Mouse (Mus musculus): ENCODE data around the gene Aldh3a2. TPM values are rescaled to one million over a fixed set of nuclear protein-coding genes. Genes with fewer than 3 reads are reported as not detected.
"Not testable (repeated sequence)": the region's sequence is repeated elsewhere in the genome, so short reads cannot be mapped to it uniquely, and the experiment has no call there.

Aldh3a2 gene
- 10 to 100 TPM; 32.0 to 39.0 TPM for total RNA-seq (2021)
- long read RNA-seq, experiment 1, transcript Aldh3a2-202 (10 exons, 3,091 nt): major isoform, 11 of 17 reads
- long read RNA-seq, experiment 1, partial matches to known transcripts: 1 of 17 reads
- long read RNA-seq, experiment 1, other reads (novel, unspliced or antisense): 5 of 17 reads
- long read RNA-seq, experiment 2, partial matches to known transcripts: 4 of 8 reads
- long read RNA-seq, experiment 2, other reads (novel, unspliced or antisense): 2 of 8 reads

- peak; percentile 98 to 99 for DNase-seq
Observed at GRCm38 (mm10) chr11:61266551-61267533, at the start of gene Aldh3a2. Gene Aldh3a2, minus strand, starts transcription at chr11:61267464.

GRCm38 (mm10) chr11:61316864-61317263 is 49.6 kb upstream of the Aldh3a2 start:
- DNase-seq: no peak

- DNase-seq: no peak
Observed at GRCm38 (mm10) chr11:61310321-61310720, 43.1 kb upstream of the Aldh3a2 start.

DNA sequence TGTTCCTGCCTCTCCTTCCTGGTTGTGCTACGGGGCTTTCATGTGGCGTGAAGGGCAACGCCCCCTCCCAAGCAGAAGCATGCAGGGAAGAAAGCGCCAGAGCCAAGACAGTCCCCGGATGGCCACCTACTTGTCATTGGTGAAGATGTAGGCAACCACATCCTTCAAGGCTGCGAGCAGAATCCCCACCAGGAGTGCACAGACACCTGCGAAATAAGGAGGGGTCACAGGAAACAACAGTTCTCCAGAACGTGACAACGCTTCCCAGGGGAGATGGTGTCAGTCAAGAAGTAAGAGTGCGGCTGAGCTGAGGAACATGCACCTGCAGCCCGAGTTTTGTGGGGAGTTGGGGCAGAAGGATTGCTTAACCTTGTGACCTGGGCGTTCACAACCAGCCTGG is 42.6 kb upstream of the Aldh3a2 start:
- DNase-seq: no peak

DNA sequence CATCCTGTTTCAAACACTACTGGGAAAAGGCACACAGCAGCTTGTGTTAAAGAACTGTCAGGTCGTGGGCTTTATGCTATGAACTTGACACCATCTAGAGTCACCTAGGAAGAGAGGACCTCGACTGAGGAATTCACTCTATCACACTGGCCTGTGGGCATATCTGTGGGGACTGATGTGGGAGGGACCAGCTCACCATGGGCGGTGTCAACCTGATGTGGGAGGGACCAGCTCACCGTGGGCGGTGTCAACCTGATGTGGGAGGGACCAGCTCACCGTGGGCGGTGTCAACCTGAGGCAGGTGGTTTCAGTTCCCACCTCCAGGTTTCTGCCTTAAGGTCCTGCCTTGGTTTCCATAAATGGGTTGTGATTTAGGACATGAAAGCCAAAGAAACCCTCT is 40.5 kb upstream of the Aldh3a2 start:
- no peak for DNase-seq

DNA sequence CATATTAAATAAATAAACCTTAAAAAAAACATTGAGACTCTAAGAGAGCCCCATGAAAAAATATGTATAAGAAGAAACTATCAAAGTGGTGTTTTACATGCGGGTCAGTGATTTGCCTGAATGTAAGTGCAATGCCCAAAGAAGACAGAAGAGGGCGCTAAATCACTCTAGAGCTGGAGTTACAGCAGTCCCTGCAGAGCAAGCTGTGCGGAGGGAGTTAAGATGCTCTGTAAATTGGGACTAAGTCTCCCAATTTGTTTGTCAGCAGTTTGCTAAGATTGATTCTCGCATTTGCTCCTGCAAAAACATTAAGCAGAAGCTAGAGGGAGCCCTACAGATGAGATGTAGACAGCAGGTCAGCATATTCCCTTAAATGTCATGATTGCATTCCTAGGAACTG is 38.1 kb upstream of the Aldh3a2 start:
- DNase-seq: peak in 1 of 2 experiments; percentile 63

DNA sequence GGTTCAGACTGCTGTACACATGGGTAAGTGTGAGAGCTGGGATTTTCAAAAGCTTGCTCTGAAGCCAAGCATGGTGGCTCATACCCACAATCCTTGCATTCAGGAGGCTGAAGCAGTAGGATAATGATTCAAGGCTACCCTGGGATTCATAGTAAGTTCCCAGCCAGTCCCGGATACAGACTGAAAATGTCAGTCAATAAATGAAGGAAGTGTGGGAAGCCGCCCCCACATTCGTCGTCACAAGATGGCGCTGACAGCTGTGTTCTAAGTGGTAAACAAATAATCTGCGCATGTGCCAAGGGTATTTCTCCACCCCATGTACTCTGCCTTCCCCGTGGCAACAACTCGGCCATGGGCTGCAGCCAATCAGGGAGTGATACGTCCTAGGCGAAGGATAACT is 37.3 kb upstream of the Aldh3a2 start:
- not testable (repeated sequence) for DNase-seq

DNA sequence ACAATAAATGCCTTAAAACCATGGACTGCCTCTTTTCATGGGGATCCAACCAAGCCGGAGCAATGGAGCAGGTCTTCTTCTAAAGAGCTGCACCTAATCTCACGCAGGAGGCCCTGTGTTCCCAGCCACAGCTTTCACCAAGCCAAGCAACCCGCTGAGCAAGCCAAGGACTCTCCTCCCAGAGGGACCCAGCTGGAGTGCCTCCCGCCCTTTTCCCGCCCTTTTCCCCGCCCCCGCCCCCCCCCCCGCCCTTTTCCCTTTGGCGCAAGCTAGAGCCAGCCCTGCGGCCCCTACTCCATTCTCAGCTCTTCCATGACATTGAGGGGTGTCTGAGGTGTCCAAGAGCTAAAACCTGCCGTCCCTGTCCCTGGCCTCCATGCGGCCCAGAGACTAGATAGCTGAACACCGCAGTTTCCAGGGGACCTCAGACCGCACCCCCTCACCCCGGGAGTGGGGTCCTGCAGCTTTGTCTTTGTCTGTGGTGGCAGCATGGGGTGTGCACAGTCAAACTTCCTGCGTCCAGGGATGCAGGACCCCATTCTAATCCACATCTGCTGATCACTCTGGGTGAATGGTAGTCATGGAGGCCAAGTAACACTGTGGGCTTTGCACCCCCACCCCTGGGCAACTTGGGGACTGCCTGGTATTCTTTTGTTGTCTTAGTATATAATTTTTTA is 33.6 kb upstream of the Aldh3a2 start:
- peak; percentile 46 to 56 for DNase-seq

DNA sequence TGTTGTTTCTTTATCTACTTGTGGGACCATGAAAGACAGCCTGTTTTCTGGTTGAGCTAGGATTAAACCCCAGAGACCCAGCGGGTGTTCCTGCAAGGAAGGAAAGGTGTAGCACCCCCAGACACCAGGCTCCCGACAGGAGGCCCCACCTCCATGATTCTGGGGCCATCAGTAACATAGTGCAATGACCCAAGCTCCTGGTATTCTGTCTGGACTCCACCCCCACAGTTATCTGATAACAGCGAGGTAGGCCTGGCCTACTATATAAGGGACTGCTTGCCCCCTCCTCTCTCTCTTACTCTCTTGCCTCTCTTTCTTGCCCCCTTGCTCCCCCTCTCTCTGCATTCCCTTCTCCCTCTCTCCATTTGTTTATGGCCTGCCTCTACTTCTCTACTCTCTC is 32.9 kb upstream of the Aldh3a2 start:
- DNase-seq: no peak

DNA sequence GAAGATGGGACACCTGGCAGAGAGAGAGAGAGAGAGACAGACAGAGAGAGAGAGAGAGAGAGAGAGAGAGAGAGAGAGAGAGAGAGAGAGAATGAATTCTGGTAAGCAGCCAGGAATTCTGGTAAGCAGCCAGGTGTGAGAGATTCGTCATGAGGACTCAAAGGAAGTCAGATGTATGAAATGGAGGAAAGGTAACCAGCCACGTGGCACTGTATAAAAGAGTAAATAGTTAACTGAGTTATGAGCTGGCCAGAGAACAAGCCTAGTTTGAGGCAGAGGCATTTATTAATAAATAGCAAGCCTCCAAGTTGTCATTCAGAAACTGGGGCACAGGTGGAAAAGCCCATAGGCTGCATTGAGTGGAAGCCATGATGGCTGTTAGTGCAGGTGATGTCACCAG is 30.6 kb upstream of the Aldh3a2 start:
- DNase-seq: no peak

- DNase-seq: no peak
Observed at GRCm38 (mm10) chr11:61297326-61297725, 30.1 kb upstream of the Aldh3a2 start.

- DNase-seq: no peak
Observed at GRCm38 (mm10) chr11:61296556-61296955, 29.3 kb upstream of the Aldh3a2 start.

DNA sequence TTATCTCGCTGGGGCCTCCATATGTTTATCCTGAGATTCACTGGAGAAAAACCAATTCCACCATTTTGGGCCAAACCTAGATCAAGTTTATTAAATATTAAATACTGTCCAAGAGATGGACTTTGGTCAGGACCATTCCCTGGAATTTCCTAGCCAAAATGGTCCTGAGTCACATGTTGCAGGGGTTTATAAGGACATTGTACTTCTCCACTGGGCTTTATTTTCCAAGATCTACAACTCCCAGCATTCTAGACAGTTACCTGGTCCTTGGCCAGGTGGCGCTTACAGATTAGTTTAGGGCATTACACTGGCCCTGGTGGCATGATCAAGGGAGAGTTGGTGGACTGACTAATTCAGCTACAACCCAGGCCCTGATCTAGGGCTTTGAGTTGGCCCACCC is 28.3 kb upstream of the Aldh3a2 start:
- DNase-seq: no peak

DNA sequence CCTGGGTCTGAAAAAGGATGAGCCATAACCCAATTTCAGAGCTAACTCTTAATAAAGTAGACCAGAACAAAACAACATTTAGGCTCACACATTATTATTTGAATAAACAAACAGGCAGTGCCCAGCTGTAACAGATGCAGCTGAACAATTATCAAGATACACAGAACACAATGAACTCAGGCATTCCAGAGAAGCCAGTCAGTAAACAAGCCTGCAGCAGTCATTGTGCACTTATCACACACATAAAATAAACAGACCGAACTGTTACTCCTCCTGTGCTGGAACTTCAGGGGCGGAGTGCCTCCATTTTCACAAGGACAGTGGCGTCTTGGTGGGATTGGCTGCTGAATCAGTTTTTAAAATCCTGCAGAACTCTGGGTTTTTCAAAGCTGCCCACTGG is 27.2 kb upstream of the Aldh3a2 start:
- no peak for DNase-seq

GRCm38 (mm10) chr11:61293251-61293650 is 26.0 kb upstream of the Aldh3a2 start:
- DNase-seq: no peak

- DNase-seq: peak in 1 of 2 experiments; percentile 39
Observed at GRCm38 (mm10) chr11:61284323-61284722, 17.1 kb upstream of the Aldh3a2 start.

DNA sequence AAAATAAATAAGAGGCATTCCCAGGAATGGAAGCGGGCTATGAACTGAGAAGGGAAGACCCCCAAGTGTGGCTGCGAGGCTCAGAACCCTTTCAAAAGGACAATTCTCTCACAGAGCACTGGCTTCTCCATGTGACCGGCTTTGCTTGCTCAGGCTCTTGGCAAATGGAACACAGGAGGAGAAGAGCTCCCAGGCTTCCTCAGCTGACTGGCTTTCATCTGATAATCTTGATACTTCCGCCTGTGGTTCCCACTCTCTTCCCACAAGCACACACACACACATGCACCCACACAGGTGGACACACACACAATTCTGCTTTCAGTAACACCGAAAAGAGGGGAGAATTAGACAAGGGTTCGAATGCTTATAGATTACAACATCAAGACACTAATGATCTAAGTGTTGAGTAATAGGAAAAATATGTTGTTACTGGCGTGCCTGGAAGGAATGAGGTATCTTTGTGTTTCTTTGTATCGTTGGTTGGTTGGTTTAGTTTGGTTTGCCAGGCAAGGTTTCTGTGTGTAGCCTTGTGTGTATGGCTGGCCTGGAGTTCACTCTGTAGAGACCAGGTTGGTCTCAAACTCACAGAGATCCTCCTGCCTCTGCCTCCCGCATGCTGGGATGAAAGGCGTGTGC is 16.3 kb upstream of the Aldh3a2 start:
- DNase-seq: no peak

- DNase-seq: no peak
Observed at GRCm38 (mm10) chr11:61278445-61279077, 11.3 kb upstream of the Aldh3a2 start.

DNA sequence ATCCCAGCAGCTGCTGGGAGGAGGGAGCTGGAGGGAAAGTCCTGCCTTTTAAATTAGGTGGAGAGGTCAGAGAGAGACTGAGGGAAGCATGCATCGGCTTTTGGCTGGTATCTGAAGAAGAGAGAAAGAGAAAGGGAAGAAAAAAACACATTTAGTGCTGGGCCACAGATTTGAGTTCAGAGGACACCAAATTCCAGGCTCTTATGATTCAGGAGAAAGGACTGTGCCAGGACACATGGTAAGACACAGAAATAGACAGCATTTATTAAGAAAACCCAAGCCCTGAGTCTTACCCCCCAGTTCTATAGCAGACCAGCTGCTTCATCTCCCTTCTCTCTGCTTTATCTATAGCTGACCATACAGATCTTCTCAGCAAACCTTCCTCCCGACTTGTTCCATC is 10.7 kb upstream of the Aldh3a2 start:
- DNase-seq: no peak

- no peak for DNase-seq
Observed at GRCm38 (mm10) chr11:61276482-61276881, 9.2 kb upstream of the Aldh3a2 start.

- no peak for DNase-seq
Observed at GRCm38 (mm10) chr11:61275106-61275505, 7.8 kb upstream of the Aldh3a2 start.

DNA sequence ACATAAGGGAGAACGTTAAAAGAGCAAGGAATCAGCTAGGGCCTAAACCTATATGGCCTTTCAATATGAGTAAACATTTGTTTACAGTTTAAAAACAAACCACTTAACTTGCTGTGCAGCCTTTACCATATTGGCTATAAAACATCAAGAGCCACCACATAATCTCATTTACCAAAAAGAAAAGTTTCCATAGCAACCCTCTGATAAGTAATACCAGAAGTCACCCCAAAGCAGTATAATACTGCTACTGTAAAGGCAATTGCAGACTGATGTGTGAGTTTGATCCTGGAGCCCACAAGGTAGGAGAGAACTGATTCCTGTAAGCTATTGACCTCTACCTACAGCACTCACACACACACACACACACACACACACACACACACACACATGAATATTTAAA is 7.2 kb upstream of the Aldh3a2 start:
- no peak for DNase-seq
